Mouse (Mus musculus): ENCODE measurements at regions not wholly inside any gene's neighbourhood (a gene's known extent, or its start where the extent isn't known, plus 50 kb on each side); places are given as distances from the start of the nearest gene placed in this dataset.
A peak's percentile ranks its signal among the peaks of the same experiment; 100 is the strongest.
"Not testable (repeated sequence)": the region's sequence is repeated elsewhere in the genome, so short reads cannot be mapped to it uniquely, and the experiment has no call there.

DNA sequence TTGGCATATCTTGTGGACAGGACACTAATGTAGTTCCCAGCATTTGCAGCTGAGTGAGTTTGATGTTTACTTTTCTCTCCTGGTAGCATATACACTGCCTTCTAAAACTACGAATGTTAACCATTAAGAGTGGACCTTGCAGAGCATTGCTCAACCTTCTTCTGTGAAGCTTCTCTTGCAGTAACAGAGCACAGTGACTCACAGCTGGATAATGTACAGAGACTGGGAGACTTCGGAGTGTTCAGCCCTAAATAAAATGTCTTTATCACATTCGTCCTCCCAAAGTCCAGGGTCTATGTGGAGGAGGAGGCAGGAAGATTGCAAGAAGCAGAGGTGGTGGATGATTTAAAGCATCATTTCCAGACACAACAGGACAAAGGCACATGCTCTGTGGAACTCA is 407.6 kb upstream of the Dab2 start:
- no peaks in the 10 kb centered on the region for H3K4me1 ChIP-seq (replicated peaks; ENCODE audit: insufficient read depth, low read length)
- H3K36me3 ChIP-seq (ENCODE audit: insufficient read depth, low read length), result no peaks in the 10 kb centered on the region
- no peak overlapping the region for H3K4me3 ChIP-seq (replicated peaks; ENCODE audit: low read depth, low read length)
- 36% methylated on average over 3 of the region's 3 CpGs for WGBS
- DNase-seq (ENCODE audit: low spot score) (no peak), ATAC-seq (replicated peaks; ENCODE audit: low FRiP score, low read depth) (no peak)
- no peak overlapping the region for H3K4me2 ChIP-seq (ENCODE audit: low read length)
- no peak overlapping the region for H3K27ac ChIP-seq
- H3K9ac ChIP-seq (ENCODE audit: low read depth, low read length), result no peak overlapping the region
- TF ChIP-seq CTCF (IDR thresholded peaks at IDR 0.05; ENCODE audit: low read depth), result no peak
- no peaks in the 10 kb centered on the region for H3K27me3 ChIP-seq (ENCODE audit: insufficient read depth, low read length)
- no peaks in the 10 kb centered on the region for H3K9me3 ChIP-seq (replicated peaks; ENCODE audit: low read length)

DNA sequence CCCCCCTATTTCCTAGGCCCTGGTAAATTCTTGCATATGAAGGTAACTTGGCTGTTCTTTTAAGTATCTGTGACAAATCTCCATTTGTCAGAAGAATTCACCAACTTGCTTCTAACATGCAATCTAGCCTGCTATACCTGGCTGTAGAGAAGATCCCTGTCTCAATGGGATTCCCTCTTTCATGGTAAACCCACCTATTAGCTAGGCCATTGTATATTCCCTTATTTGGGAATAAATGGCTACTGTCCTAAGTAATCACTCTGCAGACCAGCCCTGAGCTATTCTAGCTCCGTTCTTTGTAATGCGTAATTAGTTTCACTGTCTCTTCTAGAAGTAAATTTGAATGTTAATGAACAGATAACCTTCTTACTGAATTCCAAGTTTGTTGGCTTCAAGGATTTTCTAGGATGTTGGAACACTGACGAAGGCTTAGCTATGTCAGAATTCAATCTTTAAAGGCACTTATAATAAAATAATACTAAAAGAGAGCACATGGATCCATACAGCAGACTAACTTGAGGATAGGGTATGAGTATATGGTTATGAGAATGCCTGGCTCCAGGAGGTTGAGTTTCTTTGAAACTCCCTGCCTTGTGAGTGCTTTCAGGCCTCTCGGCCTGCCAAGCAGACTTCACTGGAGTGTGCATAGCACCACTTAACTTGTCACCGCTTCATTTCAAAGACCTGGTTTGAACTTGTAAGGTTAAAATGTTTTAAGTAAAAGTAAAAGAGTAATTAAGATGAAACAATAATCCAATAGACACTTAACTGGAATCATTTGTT is 403.7 kb upstream of the Dab2 start:
- H3K27ac ChIP-seq; H3K4me2 ChIP-seq (ENCODE audit: low read length); ATAC-seq (replicated peaks; ENCODE audit: low FRiP score, low read depth); H3K27me3 ChIP-seq (ENCODE audit: insufficient read depth, low read length); H3K9me3 ChIP-seq (replicated peaks; ENCODE audit: low read length); DNase-seq (ENCODE audit: low spot score); H3K9ac ChIP-seq (ENCODE audit: low read depth, low read length); H3K4me3 ChIP-seq (replicated peaks; ENCODE audit: low read depth, low read length); H3K36me3 ChIP-seq (ENCODE audit: insufficient read depth, low read length); H3K4me1 ChIP-seq (replicated peaks; ENCODE audit: insufficient read depth, low read length): not testable (repeated sequence)
- 88% methylated on average over 5 of the region's 5 CpGs for WGBS

GRCm38 (mm10) chr15:5915261-5915660 is 384.3 kb upstream of the Dab2 start:
- Histone ChIP-seq H3K9me3 (replicated peaks; ENCODE audit: low read length) (no peaks in the 10 kb centered on the region), H3K4me1 (replicated peaks; ENCODE audit: insufficient read depth, low read length) (no peaks in the 10 kb centered on the region), H3K4me3 (replicated peaks; ENCODE audit: low read depth, low read length) (no peak overlapping the region), H3K4me2 (ENCODE audit: low read length) (no peak overlapping the region), H3K36me3 (ENCODE audit: insufficient read depth, low read length) (no peaks in the 10 kb centered on the region), H3K27ac (no peak overlapping the region), H3K27me3 (ENCODE audit: insufficient read depth, low read length) (no peaks in the 10 kb centered on the region), H3K9ac (ENCODE audit: low read depth, low read length) (no peak overlapping the region)
- WGBS, result 1% methylated on average over 2 of the region's 2 CpGs
- TF ChIP-seq CTCF (IDR thresholded peaks at IDR 0.05; ENCODE audit: low read depth), result peak; percentile 83
- DNase-seq (ENCODE audit: low spot score) (peak; percentile 74), ATAC-seq (replicated peaks; ENCODE audit: low FRiP score, low read depth) (no peak)

GRCm38 (mm10) chr15:5920058-5920457 is 379.5 kb upstream of the Dab2 start:
- no peaks in the 10 kb centered on the region for H3K36me3 ChIP-seq (ENCODE audit: insufficient read depth, low read length)
- DNase-seq (ENCODE audit: low spot score), result no peak
- no peak for TF ChIP-seq CTCF (IDR thresholded peaks at IDR 0.05; ENCODE audit: low read depth)
- no peak for ATAC-seq (replicated peaks; ENCODE audit: low FRiP score, low read depth)
- no peak overlapping the region for H3K9ac ChIP-seq (ENCODE audit: low read depth, low read length)
- no peak overlapping the region for H3K4me3 ChIP-seq (replicated peaks; ENCODE audit: low read depth, low read length)
- WGBS, result 53% methylated on average over 4 of the region's 4 CpGs
- no peaks in the 10 kb centered on the region for H3K9me3 ChIP-seq (replicated peaks; ENCODE audit: low read length)
- H3K4me2 ChIP-seq (ENCODE audit: low read length), result no peak overlapping the region
- no peaks in the 10 kb centered on the region for H3K4me1 ChIP-seq (replicated peaks; ENCODE audit: insufficient read depth, low read length)
- no peak overlapping the region for H3K27ac ChIP-seq
- H3K27me3 ChIP-seq (ENCODE audit: insufficient read depth, low read length), result no peaks in the 10 kb centered on the region

DNA sequence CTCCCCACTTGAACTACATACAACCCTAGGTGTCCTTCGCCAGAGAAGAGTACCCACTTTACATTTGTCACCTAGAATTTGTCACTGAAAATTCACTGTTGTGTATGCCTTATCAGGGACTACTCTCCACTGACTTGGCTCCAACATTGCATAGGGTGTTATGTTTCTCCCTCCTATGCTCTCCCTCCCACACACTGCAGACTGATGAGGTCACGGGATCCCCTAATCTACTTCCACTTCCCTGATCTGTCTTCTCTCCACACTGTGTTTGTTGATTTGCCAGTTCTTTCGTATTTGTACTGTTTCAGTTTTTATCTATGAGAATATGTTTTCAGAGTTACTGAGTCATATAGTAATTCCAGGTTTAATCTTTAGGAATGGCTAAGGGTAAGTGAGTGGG is 371.8 kb upstream of the Dab2 start:
- Histone ChIP-seq H3K4me1 (replicated peaks; ENCODE audit: insufficient read depth, low read length) (no peaks in the 10 kb centered on the region), H3K27me3 (ENCODE audit: insufficient read depth, low read length) (no peaks in the 10 kb centered on the region), H3K36me3 (ENCODE audit: insufficient read depth, low read length) (no peaks in the 10 kb centered on the region), H3K9ac (ENCODE audit: low read depth, low read length) (no peak overlapping the region), H3K4me2 (ENCODE audit: low read length) (no peak overlapping the region), H3K4me3 (replicated peaks; ENCODE audit: low read depth, low read length) (no peak overlapping the region), H3K9me3 (replicated peaks; ENCODE audit: low read length) (no peaks in the 10 kb centered on the region), H3K27ac (no peak overlapping the region)
- WGBS, result 50% methylated on average over 3 of the region's 3 CpGs
- TF ChIP-seq CTCF (IDR thresholded peaks at IDR 0.05; ENCODE audit: low read depth), result no peak
- DNase-seq (ENCODE audit: low spot score), result no peak
- ATAC-seq (replicated peaks; ENCODE audit: low FRiP score, low read depth), result no peak

- ATAC-seq (replicated peaks; ENCODE audit: low FRiP score, low read depth) (no peak), DNase-seq (ENCODE audit: low spot score) (no peak)
- H3K27ac ChIP-seq, result no peak overlapping the region
- no peak overlapping the region for H3K4me3 ChIP-seq (replicated peaks; ENCODE audit: low read depth, low read length)
- H3K4me1 ChIP-seq (replicated peaks; ENCODE audit: insufficient read depth, low read length), result no peaks in the 10 kb centered on the region
- 80% methylated on average over 3 of the region's 3 CpGs for WGBS
- H3K9ac ChIP-seq (ENCODE audit: low read depth, low read length), result no peak overlapping the region
- H3K27me3 ChIP-seq (ENCODE audit: insufficient read depth, low read length), result no peaks in the 10 kb centered on the region
- H3K36me3 ChIP-seq (ENCODE audit: insufficient read depth, low read length), result no peaks in the 10 kb centered on the region
- H3K9me3 ChIP-seq (replicated peaks; ENCODE audit: low read length), result no peaks in the 10 kb centered on the region
- no peak overlapping the region for H3K4me2 ChIP-seq (ENCODE audit: low read length)
- TF ChIP-seq CTCF (IDR thresholded peaks at IDR 0.05; ENCODE audit: low read depth), result no peak
These were observed 366.0 kb upstream of the Dab2 start for GRCm38 (mm10) chr15:5933586-5933985.

DNA sequence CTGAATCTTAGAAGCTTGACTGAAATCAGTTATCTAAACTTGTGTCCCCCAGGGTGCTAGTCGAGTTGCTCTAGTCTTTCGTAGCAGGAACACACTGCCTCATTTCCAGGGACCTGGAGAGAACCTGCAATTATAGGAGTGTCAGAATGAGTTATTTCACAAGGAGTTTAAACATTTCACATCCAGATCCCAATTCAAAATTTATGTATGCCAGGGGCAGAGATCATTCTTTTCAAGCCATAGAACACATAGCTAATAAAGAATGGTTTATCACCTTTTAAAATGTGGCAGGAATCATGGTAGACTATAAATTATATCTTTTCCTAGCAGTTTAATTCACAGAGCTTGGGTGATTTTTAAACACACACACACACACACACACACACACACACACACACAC is 358.6 kb upstream of the Dab2 start:
- Histone ChIP-seq H3K4me2 (ENCODE audit: low read length) (no peak overlapping the region), H3K4me3 (replicated peaks; ENCODE audit: low read depth, low read length) (no peak overlapping the region), H3K27ac (no peak overlapping the region), H3K9me3 (replicated peaks; ENCODE audit: low read length) (no peaks in the 10 kb centered on the region), H3K9ac (ENCODE audit: low read depth, low read length) (no peak overlapping the region), H3K27me3 (ENCODE audit: insufficient read depth, low read length) (no peaks in the 10 kb centered on the region), H3K36me3 (ENCODE audit: insufficient read depth, low read length) (no peaks in the 10 kb centered on the region), H3K4me1 (replicated peaks; ENCODE audit: insufficient read depth, low read length) (no peaks in the 10 kb centered on the region)
- WGBS, result 15% methylated on average over 2 of the region's 2 CpGs
- no peak for TF ChIP-seq CTCF (IDR thresholded peaks at IDR 0.05; ENCODE audit: low read depth)
- no peak for ATAC-seq (replicated peaks; ENCODE audit: low FRiP score, low read depth)
- DNase-seq (ENCODE audit: low spot score), result peak; percentile 78

All from kidney, postnatal 0 days (tissue).